Mouse (Mus musculus): ENCODE results near the gene Pmpca.

Pmpca gene

GRCm38 (mm10) chr2:26434791-26435572 lies 45.8 kb downstream of the Pmpca start:
- DNase-seq: peak in 1 of 2 experiments; percentile 10

DNA sequence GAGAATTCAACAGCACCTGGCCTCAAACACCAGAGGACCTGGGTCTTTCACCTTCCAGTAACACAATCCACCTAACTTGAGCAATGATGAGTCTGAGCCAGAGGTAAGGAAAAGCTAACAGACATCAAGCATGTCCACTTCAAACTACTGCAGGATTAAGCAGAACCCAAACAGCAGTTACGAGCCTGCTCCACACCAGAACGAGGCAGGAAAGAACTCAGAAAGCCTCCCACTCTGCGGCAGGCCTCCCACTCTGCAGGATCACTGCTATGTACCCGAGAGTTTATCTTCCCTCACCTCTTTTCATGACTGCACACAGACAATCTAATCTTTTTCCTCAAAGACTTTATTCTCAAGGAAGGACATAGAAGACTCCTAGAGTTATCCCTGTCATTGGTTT lies 48.1 kb downstream of the Pmpca start:
- peak in 1 of 2 experiments; percentile 9 for DNase-seq

DNA sequence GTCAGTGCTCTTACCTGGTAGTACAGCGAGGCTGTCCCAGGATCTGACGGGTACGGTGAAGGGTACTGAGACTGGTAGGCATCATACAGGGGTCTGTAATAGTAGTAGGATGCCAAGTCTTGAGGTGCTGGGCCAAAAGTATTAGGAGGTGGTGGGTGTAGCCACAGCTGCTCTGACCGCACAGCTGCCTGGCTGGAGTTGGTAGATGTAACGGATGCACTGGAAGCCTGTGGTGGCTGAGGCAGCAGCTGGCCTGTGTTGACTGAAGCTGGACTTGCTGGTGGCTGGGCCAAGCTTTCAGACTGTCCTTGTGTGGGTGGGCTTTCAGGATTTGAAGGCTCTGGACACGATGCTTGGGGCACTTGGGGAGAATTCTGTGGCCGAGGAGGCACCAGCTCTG lies 49.2 kb downstream of the Pmpca start:
- DNase-seq: peak in 1 of 2 experiments; percentile 23

DNA sequence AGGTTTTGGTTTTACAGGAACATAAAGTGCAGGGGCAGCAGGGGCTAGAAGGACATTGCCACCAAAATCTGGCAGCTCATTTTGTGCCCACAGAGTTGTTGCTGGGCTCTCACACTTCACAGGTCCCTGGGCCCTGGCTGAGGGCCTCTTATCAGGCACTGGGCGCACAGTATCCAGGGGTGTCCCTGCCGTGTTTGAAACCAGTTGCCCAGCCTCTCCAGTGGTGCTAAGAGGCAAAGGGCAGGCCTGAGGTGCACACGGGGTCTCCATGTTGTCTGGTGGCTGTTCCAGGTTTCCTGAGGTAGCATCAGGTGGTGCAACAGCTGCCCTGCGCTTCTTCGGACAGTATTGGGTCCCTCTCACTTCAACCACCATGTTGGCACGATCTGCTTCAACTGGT lies 50.5 kb downstream of the Pmpca start:
- DNase-seq: peak in 1 of 2 experiments; percentile 16

- DNase-seq: no peak
Measured at GRCm38 (mm10) chr2:26441261-26441660, 52.1 kb downstream of the Pmpca start.

DNA sequence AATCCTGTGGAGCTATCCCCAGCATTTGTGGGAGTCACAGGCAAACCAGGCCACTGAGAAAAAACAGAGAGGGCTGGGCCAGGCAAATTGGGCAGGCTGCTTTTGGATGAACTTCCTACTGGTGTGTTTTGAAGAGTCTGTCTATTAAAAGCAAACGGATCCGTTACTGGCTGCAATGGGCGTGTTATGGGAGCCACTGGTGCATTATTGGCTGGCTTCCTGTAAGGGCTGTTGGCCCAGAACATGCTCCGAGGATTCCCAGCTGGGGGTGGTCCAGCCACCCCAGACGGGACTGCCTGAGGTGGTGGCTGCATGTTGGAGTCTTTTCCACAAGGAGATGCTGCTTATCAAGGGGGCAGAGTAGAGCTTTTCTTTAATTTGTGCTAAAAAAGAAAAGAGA lies 52.5 kb downstream of the Pmpca start:
- no peak for DNase-seq

- no peak for DNase-seq
Measured at GRCm38 (mm10) chr2:26442843-26443242, 53.7 kb downstream of the Pmpca start.

GRCm38 (mm10) chr2:26443876-26444275 lies 54.7 kb downstream of the Pmpca start:
- DNase-seq: no peak

GRCm38 (mm10) chr2:26444368-26444767 lies 55.2 kb downstream of the Pmpca start:
- DNase-seq: peak in 1 of 2 experiments; percentile 42

- peak; percentile 100 for DNase-seq
Measured at GRCm38 (mm10) chr2:26444946-26445665, 56.0 kb downstream of the Pmpca start, which contains the start of gene Sec16a. Sec16a (minus strand) TSS chr2:26445216.

DNA sequence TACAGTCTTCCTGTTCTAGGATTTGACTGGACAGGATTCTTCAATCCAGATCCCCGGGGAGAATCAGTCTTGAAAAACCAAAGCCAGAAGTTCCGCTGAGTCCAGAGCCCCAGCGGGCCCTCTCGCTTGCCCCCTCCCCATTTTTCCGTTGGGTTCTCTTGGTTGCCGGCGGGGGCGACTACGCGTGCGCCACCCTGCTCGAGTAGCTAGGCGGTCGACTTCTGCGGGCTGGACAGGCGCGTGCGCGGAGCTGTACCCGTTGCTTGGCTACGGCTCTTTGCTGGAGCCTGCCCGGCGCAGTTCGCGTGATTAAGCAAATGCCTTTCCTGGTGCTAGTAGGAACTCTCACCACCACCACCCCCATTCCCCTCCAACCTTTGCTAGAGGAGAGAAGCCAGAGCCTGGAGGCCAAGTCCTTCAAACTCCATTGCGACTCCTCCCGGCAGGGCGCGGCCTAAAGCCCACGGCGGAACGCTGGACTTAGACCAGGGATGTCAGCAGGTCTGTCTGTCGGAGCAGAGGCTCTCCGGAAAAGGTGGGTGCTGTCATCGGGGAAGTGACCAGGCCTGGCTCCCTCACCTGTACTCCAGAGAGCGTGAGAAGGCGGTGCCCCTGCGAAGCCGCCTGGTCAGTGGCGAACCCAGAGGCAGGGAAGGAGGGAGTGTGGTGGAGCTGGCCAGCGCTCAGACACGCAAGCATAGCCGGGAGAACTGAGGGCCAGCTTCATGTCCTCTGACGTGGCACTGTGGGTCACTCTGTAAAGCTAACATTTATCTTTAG lies 56.7 kb downstream of the Pmpca start:
- DNase-seq: peak; percentile 94 to 97

- no peak for DNase-seq
Measured at GRCm38 (mm10) chr2:26446671-26447070, 57.5 kb downstream of the Pmpca start.
